Mouse (Mus musculus) stomach, embryonic 14.5 days (tissue): ENCODE results near the gene Grin2a. TPM values are rescaled to one million over a fixed set of nuclear protein-coding genes. Genes with fewer than 3 reads are reported as not detected.

Experiments used
- ATAC-seq: fragments of 200-750 bp; cut with Nextera tagmentation; 2 replicates; pipeline ENCODE4 v1.8.0; 2017; ENCODE audit warnings: low read depth, moderate TSS enrichment; ENCODE audit not compliant: insufficient number of reproducible peaks, insufficient read depth, low FRiP score
- H3K27ac ChIP-seq: fragments of 300-500 bp; sonication (generic); 2 replicates; pipeline ENCODE4 v1.5.1; 2014; ENCODE audit warnings: mild to moderate bottlenecking, low read length, moderate library complexity, mixed read lengths
- H3K27me3 ChIP-seq: fragments of 300-500 bp; sonication (generic); 2 replicates; pipeline ENCODE4 v1.6.1; 2014; ENCODE audit warnings: low read length, control low read depth, mixed read lengths; ENCODE audit not compliant: control insufficient read depth, insufficient read depth
- H3K36me3 ChIP-seq: fragments of 300-500 bp; sonication (generic); 2 replicates; pipeline ENCODE4 v1.6.1; 2014; ENCODE audit warnings: mild to moderate bottlenecking, control low read depth, low read length, moderate library complexity, mixed read lengths; ENCODE audit not compliant: control insufficient read depth, insufficient read depth
- H3K4me1 ChIP-seq: fragments of 300-500 bp; sonication (generic); 2 replicates; pipeline ENCODE4 v1.6.1; 2014; ENCODE audit warnings: low read length, control low read depth, mixed read lengths; ENCODE audit not compliant: control insufficient read depth, insufficient read depth
- H3K4me2 ChIP-seq: fragments of 300-500 bp; sonication (generic); replicated peaks from 2 replicates; pipeline ENCODE4 v1.6.1; 2014; ENCODE audit warnings: low read depth, low read length, control low read depth
- H3K4me3 ChIP-seq: fragments of 300-500 bp; sonication (generic); 2 replicates; pipeline ENCODE4 v1.5.1; 2014; ENCODE audit warnings: low read depth, low read length, control low read depth
- H3K9ac ChIP-seq: fragments of 300-500 bp; sonication (generic); replicated peaks from 2 replicates; pipeline ENCODE4 v1.6.1; 2014; ENCODE audit warnings: low read depth, mild to moderate bottlenecking, control low read depth, low read length, moderate library complexity, mixed read lengths
- H3K9me3 ChIP-seq: fragments of 300-500 bp; sonication (generic); 2 replicates; pipeline ENCODE4 v1.6.1; 2016; ENCODE audit warnings: low read depth, low read length, control low read depth; ENCODE audit not compliant: control insufficient read depth
- WGBS: fragments of 180-500 bp; shearing (Covaris S2); extraction: QIAGEN DNeasy Blood & Tissue Kit; methylation state at CpG from one replicate; pipeline ENCODE4 v1.1.7; 2014; 5-methylcytosine and 5-hydroxymethylcytosine counted together
- polyA plus RNA-seq: library from polyadenylated mRNA; unstranded; fragments of >200 nt; fragmentation: Nextera tagmentation; extraction: Ambion mirVana; gene quantifications from 2 replicates; pipeline ENCODE4 v1.2.1, GENCODE M21; 2014

Gene Grin2a
- polyA plus RNA-seq, 1 experiment from 2014 or later, result 0.85 TPM

DNA sequence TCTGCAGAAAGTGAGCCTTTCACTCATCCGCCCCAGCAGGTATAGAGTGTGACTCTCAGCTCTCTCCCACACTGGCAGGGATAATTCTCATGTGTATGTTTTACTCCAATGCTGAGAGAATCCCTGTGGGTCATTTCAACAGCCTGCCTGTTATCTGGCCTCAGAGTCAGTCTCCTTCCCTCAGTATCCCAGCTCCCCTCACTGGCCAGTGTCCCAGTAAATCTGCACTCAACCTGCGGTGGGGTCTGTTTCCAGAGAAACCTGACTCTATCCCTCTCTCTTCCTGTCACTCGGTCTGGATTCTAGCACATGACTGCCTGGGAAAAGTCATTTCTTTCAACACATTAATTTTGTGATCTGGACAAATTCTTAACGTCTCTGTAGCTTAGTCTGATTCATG, 122.4 kb downstream of the Grin2a start:
- no peaks in the 10 kb centered on the region for H3K27me3 ChIP-seq
- H3K27ac ChIP-seq, result no peak overlapping the region
- no peaks in the 10 kb centered on the region for H3K36me3 ChIP-seq
- no peak overlapping the region for H3K4me2 ChIP-seq
- no peaks in the 10 kb centered on the region for H3K9me3 ChIP-seq
- ATAC-seq, result no peak
- no peak overlapping the region for H3K9ac ChIP-seq
- no peak overlapping the region for H3K4me3 ChIP-seq
- 54% methylated on average over 4 of the region's 4 CpGs for WGBS
- no peaks in the 10 kb centered on the region for H3K4me1 ChIP-seq

DNA sequence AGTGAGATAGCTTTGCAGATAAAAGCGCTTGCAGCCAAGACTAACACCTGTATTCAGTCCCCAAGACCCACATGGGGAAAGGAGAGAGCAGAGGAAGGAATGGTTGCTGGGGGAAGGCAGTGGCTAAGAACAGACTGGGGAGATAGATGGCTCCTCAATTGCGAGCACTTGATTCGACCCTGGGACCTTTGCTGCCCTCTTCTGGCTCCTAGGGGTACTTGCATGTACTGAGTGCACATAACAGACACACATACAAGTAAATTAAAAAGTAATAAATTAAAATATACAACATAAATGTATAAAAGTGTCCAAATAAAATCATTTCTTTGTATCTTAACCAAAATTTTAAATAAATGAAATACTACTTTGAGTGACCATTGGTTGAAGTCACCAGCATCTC, 129.7 kb downstream of the Grin2a start:
- H3K4me3 ChIP-seq, result no peak overlapping the region
- ATAC-seq, result no peak
- H3K27ac ChIP-seq, result no peak overlapping the region
- H3K9me3 ChIP-seq, result no peaks in the 10 kb centered on the region
- no peaks in the 10 kb centered on the region for H3K27me3 ChIP-seq
- H3K4me2 ChIP-seq, result no peak overlapping the region
- H3K9ac ChIP-seq, result no peak overlapping the region
- 87% methylated on average over 3 of the region's 3 CpGs for WGBS
- no peaks in the 10 kb centered on the region for H3K4me1 ChIP-seq
- H3K36me3 ChIP-seq, result no peaks in the 10 kb centered on the region

DNA sequence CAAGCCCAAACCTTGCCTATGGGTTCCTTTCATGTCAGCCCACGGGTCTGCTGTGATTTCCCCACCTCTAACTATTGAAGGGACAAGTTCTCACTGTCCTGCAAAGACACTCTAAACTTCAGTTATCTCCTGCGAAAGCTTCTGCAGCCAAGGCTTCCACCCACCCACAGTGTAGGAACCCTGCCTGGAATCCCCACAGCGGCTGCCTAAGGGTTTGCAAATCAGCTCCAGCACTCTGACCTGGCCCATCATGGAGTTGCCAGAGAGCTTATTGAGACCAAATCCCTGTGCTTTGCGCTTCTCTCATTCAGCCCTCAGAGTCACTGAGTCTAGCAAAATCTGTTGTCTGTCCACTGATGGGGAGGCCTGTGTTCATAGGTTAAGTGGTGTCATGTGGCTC, 130.3 kb downstream of the Grin2a start:
- Histone ChIP-seq H3K36me3 (no peaks in the 10 kb centered on the region), H3K9me3 (no peaks in the 10 kb centered on the region), H3K4me1 (no peaks in the 10 kb centered on the region), H3K9ac (no peak overlapping the region), H3K27me3 (no peaks in the 10 kb centered on the region), H3K4me2 (no peak overlapping the region), H3K4me3 (no peak overlapping the region), H3K27ac (no peak overlapping the region)
- WGBS, result 76% methylated on average over 4 of the region's 4 CpGs
- no peak for ATAC-seq

DNA sequence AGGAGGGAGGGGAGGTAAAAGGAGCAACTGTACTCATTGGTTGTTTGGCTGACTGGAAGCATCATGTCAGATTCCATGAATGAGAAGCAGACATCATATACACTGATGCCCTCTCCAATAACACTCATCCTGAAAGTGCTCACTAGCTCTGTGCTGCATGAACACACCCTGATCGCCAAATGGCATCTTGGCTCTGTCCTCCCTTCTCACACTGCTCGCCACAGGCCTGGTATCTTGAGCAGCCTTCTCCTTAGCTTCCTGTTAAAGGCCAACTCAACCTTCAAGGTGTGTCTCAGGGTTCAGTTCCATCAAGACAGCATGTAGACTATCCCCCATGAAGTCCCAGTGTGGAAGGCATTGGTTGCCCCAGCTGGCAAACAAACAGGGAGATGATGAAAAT, 137.6 kb downstream of the Grin2a start:
- H3K9ac ChIP-seq, result no peak overlapping the region
- H3K4me1 ChIP-seq, result no peaks in the 10 kb centered on the region
- H3K4me2 ChIP-seq, result no peak overlapping the region
- H3K27me3 ChIP-seq, result no peaks in the 10 kb centered on the region
- no peak for ATAC-seq
- no peak overlapping the region for H3K27ac ChIP-seq
- no peaks in the 10 kb centered on the region for H3K36me3 ChIP-seq
- no peak overlapping the region for H3K4me3 ChIP-seq
- WGBS, result 82% methylated on average over 2 of the region's 2 CpGs
- H3K9me3 ChIP-seq, result no peaks in the 10 kb centered on the region

DNA sequence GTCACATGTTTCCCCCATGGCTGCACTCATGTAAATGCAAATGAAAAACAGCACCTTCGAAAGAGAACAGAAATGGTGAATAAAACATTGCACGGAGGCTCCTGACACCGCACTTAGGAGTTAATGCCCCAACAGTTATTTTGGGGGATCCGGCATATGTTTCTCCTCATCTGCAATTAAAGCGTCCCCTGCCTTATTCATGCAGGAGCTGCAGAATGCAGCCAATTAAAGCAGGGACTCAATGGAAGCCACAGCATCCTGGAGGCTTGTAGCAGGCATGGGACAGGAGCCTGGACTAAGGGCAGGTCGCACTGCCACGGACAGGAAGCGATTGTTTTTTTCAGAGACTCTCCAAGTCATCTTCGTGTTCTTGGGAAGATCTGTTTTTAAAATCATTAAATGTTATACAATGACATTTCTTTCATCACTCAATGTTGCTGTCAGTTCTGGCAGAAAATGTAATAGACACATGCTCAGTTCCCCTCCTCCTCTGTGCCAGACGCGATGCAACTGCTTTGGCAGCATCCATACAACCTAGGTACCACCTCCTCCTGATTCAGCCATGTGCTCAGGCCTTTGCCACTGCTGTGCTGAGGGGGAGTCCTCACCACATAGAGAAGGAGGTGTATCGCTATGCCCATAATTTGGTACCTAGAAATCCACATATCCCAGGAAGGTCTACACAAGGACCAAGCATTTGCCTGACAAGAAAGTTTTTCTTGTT, 143.9 kb downstream of the Grin2a start:
- no peaks in the 10 kb centered on the region for H3K4me1 ChIP-seq
- no peaks in the 10 kb centered on the region for H3K27me3 ChIP-seq
- H3K9ac ChIP-seq, result no peak overlapping the region
- H3K4me3 ChIP-seq, result no peak overlapping the region
- ATAC-seq, result no peak
- no peaks in the 10 kb centered on the region for H3K36me3 ChIP-seq
- no peaks in the 10 kb centered on the region for H3K9me3 ChIP-seq
- 89% methylated on average over 12 of the region's 12 CpGs for WGBS
- no peak overlapping the region for H3K4me2 ChIP-seq
- H3K27ac ChIP-seq, result no peak overlapping the region

DNA sequence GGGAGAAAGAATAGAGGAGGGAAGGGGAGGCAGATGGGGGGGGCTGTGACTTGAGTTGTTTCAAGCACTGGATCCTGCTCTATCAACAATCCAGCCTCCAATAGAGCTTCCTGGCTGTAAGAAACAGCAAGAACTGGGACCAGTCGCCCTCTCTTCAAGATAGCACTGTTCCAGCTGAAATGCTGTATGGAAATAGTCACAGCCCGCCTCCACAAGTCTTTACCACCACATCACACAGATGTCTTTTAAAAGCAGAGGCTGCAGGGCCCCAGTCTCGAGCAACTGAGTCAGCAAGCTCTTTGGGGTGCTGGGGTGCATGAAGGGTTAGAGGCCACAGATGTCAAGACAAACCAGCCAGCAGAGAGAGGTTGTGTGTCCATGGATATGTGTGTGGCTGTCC, 153.9 kb downstream of the Grin2a start:
- Histone ChIP-seq H3K4me2 (no peak overlapping the region), H3K4me3 (no peak overlapping the region), H3K9ac (no peak overlapping the region), H3K36me3 (no peaks in the 10 kb centered on the region), H3K27me3 (no peaks in the 10 kb centered on the region), H3K27ac (no peak overlapping the region), H3K9me3 (no peaks in the 10 kb centered on the region), H3K4me1 (no peaks in the 10 kb centered on the region)
- no peak for ATAC-seq
- WGBS, result 53% methylated on average over 3 of the region's 3 CpGs

DNA sequence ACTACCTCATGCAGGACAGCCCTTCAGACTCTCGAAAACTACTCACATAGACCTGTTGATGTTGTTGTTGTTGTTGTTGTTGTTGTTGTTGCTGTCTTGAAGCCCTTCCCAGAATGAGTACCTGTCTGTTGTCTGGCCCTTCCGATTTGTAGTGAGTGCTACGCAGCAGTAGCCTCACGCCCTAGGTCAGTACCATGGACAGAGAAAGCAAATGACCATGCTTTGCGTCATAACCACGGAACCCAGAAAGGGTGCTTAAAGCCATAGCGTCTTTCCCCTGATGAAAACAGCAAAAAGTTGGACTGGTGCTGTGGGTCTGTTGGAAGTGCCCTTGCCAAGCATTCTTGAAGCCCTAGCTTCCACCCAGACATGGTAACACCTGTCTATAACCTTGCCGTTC, 158.8 kb downstream of the Grin2a start:
- Histone ChIP-seq H3K36me3 (no peaks in the 10 kb centered on the region), H3K9ac (no peak overlapping the region), H3K4me1 (no peaks in the 10 kb centered on the region), H3K4me2 (no peak overlapping the region), H3K4me3 (no peak overlapping the region), H3K9me3 (no peaks in the 10 kb centered on the region), H3K27ac (no peak overlapping the region), H3K27me3 (no peaks in the 10 kb centered on the region)
- WGBS, result 31% methylated on average over 8 of the region's 8 CpGs
- no peak for ATAC-seq

DNA sequence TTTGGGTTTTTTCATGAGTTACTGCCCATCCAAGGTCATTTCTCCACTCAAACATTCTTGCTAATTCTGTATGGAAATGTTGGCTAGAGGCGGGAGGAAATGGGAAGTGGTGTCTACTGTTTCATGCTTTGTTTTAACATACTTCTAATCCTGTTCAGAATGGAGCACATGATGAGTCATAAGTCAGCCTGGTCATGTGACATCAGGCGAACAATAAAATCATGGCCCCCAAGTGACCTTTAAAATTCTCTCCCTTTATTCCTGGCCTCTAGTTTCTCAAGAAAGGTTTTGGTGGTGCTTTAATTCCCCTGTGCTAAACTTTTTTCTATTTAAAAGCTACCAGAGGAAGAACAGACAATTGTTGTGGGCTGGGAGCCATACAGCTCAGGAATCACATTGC, 161.1 kb downstream of the Grin2a start:
- H3K4me1 ChIP-seq, result no peaks in the 10 kb centered on the region
- no peaks in the 10 kb centered on the region for H3K27me3 ChIP-seq
- H3K4me3 ChIP-seq, result no peak overlapping the region
- H3K27ac ChIP-seq, result no peak overlapping the region
- H3K36me3 ChIP-seq, result no peaks in the 10 kb centered on the region
- WGBS, result 82% methylated on average over 2 of the region's 2 CpGs
- no peak overlapping the region for H3K4me2 ChIP-seq
- ATAC-seq, result no peak
- no peaks in the 10 kb centered on the region for H3K9me3 ChIP-seq
- H3K9ac ChIP-seq, result no peak overlapping the region

DNA sequence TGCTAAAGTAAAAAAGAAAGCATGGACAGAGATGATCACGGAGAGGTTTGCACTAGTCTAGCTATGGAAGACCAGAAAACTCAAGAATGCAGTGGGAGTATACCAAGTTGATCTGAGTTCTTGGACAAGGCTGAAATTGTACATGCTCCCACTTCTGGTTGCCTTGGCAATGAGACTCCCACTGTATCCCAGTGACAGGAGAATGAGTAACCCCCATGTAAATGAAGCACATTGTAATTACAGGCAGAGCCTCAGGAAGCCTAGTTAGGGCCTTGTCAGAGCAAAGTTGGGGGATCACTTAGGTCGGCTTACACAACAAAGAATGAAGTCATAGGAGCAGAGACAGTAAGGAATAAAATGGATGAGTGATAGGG, 170.3 kb downstream of the Grin2a start:
- 65% methylated on average over 2 of the region's 2 CpGs for WGBS
- no peaks in the 10 kb centered on the region for H3K9me3 ChIP-seq
- H3K4me2 ChIP-seq, result no peak overlapping the region
- H3K9ac ChIP-seq, result no peak overlapping the region
- no peaks in the 10 kb centered on the region for H3K27me3 ChIP-seq
- no peak overlapping the region for H3K27ac ChIP-seq
- no peaks in the 10 kb centered on the region for H3K4me1 ChIP-seq
- no peak overlapping the region for H3K4me3 ChIP-seq
- ATAC-seq, result no peak
- H3K36me3 ChIP-seq, result no peaks in the 10 kb centered on the region
